Mouse (Mus musculus) cerebral cortex, adult 2 months (tissue): Measurements from ENCODE around the gene Fars2.

Source experiments
- WGBS: fragments of 180-500 bp; shearing (Covaris S2); methylation state at CpG from one replicate; pipeline ENCODE4 v1.1.7; 2018; 5-methylcytosine and 5-hydroxymethylcytosine counted together

The Fars2 gene

DNA sequence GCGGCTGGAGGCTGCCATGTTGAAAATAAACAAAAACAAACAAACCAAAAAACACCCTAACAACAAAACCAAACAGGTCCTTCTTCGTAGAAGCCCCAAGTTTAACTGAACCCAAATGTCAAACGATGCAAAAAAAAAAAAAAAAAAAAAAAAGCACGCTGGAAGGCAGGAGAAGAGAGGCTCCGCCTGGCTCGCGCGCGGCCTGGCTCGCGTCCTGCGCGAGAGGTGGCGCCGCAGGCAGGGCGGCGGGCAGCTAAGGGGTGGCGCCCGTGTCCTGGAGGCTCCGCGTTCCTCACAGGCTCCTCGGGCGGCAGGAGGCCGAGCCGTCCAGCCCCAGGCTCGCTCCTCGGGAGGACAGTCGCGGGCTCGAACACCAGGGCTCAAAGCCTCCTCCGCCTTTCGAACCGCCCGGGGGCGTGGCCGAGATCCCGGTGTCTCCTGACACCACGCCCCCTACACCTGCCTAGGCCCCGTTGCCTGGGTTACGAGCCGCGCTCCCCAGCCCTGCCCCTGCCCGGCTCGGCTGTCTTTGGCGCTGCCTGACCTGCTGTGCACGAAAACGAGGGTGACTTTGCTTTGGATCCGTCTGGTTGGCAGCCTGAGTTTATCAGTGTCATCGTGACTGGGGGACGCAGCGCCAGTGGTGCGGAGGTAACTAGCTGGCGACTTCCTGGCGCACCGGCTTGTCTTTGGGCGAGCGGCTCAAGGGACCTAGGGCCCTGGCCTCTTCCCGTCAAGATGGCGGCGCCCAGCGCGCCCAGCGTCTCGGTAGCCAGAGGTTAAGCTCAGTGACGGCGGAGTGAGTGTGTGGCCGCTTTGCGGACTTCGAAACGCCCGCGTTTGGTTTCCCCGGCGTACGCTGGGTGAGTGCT lies at the start of gene Fars2, which contains the start of gene Lyrm4:
Gene Fars2 (plus strand): TSS at position 270 of the 872 bp plus-strand sequence.
Gene Lyrm4 (minus strand): TSS at position 384 of the 872 bp plus-strand sequence.
- under 1% methylated on average over 74 of the region's 75 CpGs for WGBS

GRCm38 (mm10) chr13:36074484-36074883 lies 42.7 kb upstream of the Fars2 start:
- 82% methylated on average over 3 of the region's 3 CpGs for WGBS

- 94% methylated on average over 3 of the region's 3 CpGs for WGBS
Measured at GRCm38 (mm10) chr13:36081591-36081990, 35.6 kb upstream of the Fars2 start.

- 62% methylated on average over 3 of the region's 3 CpGs for WGBS
Measured at GRCm38 (mm10) chr13:36084701-36085100, 32.5 kb upstream of the Fars2 start.

DNA sequence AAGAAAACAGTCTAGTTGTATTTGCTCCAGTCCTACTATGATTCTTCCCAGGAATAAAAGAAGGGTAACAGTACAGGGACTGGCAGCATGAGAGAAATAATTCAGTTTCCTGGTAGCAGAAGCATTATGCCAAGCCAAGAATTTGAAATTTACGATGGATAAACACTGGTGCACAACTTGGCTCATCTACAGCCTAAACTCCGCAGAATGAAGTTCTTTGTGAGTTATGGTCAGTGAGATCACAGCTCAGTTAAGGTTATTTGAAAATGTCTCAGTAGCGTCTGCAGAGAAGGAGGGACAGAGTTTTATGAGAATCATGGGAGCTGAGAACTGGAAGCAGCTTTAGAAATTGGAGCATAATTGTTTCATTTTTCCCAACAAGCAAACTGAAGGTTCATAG lies 31.2 kb upstream of the Fars2 start:
- WGBS: 41% methylated on average over 3 of the region's 3 CpGs

GRCm38 (mm10) chr13:36086608-36087391 lies 30.4 kb upstream of the Fars2 start:
- WGBS: 77% methylated on average over 5 of the region's 5 CpGs

- 95% methylated on average over 2 of the region's 2 CpGs for WGBS
Measured at GRCm38 (mm10) chr13:36087427-36087826, 29.8 kb upstream of the Fars2 start.

- 82% methylated on average over 4 of the region's 4 CpGs for WGBS
Measured at GRCm38 (mm10) chr13:36088168-36088567, 29.0 kb upstream of the Fars2 start.

DNA sequence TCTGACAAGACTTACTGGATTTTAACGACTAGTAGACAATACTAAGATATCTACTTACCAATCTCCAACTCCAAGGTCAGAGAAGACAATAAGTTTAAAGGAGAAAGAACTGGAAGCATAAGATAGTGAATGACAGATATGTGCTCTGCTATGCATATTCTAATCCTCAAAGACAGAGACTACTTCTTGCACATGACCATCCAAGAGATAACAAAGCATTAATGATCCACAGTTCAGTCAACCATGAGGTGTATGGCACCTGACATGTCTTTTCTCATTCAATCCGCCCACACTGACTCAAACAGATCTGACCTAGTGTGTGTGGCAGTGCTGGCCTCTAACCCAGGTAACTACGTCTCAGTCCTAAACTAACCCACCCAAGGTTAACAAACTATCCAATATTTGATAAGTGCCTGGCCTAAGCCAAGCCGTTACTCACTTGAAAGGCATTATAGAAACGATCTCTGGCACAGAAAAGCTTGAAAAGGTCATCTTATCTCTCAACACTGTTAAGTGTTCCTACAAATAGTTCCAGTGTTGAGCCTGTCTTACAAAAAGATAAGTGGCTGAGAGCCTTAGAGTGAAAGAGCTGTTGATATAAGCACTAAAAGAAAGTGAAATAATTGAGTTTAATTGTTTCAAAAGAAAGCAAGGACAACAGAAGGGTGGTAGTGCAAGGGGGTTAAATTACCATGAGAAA lies 20.4 kb upstream of the Fars2 start:
- WGBS: 86% methylated on average over 5 of the region's 5 CpGs

GRCm38 (mm10) chr13:36105591-36105990 lies 11.6 kb upstream of the Fars2 start:
- 88% methylated on average over 6 of the region's 6 CpGs for WGBS

DNA sequence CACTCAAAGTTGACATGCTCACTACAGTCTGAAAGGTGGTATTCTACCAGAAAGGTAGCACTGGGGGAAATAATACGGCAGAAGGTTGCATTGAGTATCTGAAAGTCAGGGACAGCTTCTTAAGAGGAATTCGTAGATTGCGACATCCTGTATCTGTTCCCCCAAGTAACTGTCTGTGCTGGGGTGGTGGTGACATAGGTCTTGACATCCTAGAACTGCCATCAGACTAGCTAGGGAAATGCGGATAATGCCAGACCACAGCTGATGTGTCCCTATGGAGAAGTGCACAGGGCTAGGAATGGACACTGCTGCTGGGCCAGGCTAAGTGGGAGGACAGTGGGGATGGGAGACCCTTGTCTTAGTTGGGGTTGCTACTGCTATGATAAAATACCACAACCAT lies 8.7 kb upstream of the Fars2 start:
- 96% methylated on average over 4 of the region's 4 CpGs for WGBS

DNA sequence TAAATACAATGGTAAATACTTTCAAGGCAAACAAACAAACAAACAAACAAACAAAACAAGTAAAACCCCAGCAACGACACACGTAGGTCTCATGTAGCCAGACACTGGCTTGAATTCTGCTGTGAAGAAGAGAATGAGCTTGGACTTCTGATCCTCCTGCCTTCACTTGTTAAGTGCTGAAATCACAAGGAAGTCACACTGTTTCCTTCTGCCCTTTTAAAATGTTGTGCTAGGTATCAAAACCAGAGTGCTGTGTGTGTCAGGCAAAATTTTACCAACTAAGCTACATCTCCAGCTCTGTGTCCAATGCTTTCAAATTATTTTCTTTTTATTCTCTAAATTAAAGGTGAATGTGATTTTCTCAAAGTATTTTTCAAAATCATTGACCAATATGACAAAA lies 5.9 kb upstream of the Fars2 start:
- 86% methylated on average over 2 of the region's 2 CpGs for WGBS

- 85% methylated on average over 5 of the region's 5 CpGs for WGBS
Measured at GRCm38 (mm10) chr13:36113181-36113580, 4.0 kb upstream of the Fars2 start.

GRCm38 (mm10) chr13:36116520-36117142 lies 581 bp upstream of the Fars2 start:
- WGBS: 7% methylated on average over 21 of the region's 21 CpGs

- WGBS: 81% methylated on average over 4 of the region's 4 CpGs
Measured at GRCm38 (mm10) chr13:36119684-36120083, 2.5 kb downstream of the Fars2 start.

- WGBS: 74% methylated on average over 2 of the region's 2 CpGs
Measured at GRCm38 (mm10) chr13:36129360-36130054, 12.3 kb downstream of the Fars2 start.

DNA sequence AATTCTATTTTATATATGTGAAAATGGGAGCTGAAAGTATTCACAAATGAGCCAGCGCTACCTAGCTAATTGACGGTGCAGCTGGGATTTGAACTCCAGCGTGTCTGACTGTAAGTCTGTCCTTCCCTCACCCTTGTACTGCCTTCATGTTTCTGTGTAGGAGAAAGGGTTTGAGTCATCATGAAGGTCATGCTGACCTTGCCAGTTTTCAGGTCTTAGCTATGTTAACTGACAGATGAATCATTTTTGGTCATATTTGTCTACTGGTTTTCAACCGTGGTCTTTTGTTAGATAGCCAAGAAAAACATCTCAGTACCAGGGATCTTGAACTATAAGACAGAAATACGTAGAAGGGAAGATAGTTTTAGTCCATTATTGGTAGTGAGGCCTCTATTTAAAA lies 14.2 kb downstream of the Fars2 start:
- WGBS: 83% methylated on average over 5 of the region's 5 CpGs

DNA sequence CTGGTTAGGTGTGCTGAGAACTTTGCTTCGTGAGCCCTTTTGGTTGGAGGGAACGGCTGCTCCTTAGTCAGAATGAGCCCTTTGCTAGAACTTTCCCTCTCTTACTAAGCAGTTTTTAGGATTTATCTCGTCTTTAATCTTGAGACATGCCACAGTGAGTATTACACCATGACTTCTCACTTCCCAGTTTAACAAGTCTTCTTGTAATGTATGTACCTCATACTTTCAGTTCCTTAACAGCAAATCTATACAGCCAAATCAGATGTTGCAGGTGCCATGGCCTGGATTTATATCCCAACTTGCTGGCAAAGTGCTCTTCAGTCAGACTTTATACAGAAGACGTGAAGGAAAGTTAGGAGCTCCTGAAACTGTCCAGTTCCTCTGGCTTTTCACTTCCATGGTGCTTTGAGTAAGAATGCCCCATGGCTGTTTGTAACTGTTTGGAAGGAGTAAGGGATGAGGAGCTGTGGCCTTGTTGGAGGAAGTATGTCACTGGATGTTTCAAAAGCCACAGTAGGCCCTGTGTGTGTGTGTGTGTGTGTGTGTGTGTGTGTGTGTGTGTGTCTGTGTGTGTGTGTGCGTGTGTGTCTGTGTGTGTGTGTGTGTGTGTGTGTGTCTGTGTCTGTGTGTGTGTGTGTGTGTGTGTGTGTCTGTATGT lies 14.9 kb downstream of the Fars2 start:
- 73% methylated on average over 5 of the region's 5 CpGs for WGBS

GRCm38 (mm10) chr13:36139703-36140102 lies 22.5 kb downstream of the Fars2 start:
- WGBS: 91% methylated on average over 5 of the region's 5 CpGs

DNA sequence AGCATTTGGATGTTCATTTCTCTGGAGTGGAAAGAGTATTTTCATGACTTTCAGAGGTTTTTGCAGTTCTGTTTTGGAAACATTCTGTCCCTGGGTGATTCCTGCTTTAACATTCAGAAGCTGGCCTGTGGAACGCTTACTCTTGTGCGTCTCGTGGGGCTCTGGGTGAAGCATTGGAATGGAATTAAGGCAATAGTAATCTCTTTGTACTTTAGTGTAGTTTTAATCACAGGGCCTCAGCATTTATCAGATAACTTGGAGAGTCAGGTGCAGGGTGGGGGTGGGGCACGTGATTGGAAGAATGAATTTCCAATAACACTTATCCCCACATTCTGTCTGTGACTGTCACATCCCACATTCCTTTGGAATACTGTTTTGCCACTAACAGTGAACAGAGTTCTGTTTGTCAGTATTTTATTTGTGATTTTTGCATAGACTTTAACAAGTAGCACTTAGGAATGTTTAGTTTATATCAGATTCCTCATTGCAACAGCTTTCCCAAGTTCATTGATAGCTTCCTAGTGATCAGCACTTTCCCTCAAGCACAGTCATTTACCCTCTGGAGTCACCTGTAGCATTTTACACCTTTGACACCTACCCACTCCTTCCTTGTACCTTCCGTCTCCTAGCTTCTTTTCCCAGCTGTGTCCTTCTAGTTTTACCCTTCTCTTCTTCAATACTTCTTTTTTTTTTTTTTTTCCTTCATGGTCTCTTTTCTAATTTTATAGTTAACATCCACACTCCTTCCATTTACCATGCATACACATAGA lies 23.2 kb downstream of the Fars2 start:
- WGBS: 75% methylated on average over 5 of the region's 5 CpGs
